Mouse (Mus musculus): ENCODE results near the gene Emp1. TPM values are rescaled to one million over a fixed set of nuclear protein-coding genes. Genes with fewer than 3 reads are reported as not detected.

Gene Emp1
- polyA plus RNA-seq, 1 experiment from 2014 or later: 37.4 TPM

DNA sequence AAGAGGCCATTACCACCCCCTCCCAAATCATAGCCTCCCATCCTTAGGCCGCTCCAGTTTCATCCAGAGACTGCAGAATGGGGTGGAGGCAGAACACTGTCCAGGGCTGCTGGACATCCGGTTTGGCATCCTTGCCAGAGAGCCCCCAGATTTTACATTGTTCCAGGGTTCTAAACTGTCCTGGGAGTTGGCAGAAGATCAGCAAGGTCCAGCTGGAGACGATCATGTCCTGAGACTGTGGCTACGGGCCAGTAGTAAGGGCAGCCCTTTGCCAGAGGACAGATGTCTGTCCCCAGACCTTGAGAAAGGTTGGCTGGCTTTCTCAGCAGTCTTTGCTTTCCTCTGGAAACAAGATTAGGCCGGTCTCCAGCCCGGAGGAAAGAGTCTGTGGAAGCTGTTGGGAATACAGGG is 2.6 kb downstream of the Emp1 start:
- Histone ChIP-seq H3K36me3 (0 out of 2 replicates have a peak, but pooled peaks cover 6% of the 10 kb centered on the region), H3K9me3 (no peaks in the 10 kb centered on the region), H3K4me3 (peak overlapping the region; percentile 58), H3K27me3 (replicated peaks) (no peaks in the 10 kb centered on the region), H3K27ac (replicated peaks) (peak overlapping the region; percentile 92), H3K4me2 (peak overlapping the region; percentile 63), H3K9ac (peak overlapping the region; percentile 82), H3K4me1 (peaks cover 50% of the 10 kb centered on the region)
- 54% methylated on average over 6 of the region's 6 CpGs for WGBS
- peak; percentile 43; the same call in 1 of the 2 replicates for ATAC-seq (ENCODE audit: extremely low read depth, insufficient number of reproducible peaks, low FRiP score, low TSS enrichment)

GRCm38 (mm10) chr6:135365614-135366013 is 3.3 kb downstream of the Emp1 start:
- H3K4me3 ChIP-seq: peak overlapping the region; percentile 58; the same call in 1 of the 2 replicates
- WGBS: 52% methylated on average over 4 of the region's 4 CpGs

DNA sequence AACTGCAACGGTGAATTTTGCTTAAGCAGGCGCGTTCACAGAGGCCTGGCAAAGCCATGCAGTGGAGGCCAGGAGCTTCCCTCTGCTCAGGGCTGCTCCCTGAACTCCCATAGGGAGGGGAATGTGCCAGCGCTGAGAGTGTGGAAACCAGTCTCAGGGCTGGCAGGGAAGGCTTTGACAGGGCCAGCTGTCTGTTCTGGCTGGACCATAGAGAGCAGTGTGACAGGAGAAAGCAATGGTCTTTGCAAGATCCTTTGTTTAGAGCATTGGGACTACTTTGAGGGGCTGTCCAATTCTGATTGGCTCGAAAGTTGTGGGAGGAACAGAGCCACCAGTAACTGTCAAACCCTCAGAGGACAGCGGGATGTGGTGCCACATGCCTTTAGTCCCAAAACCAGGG is 5.9 kb downstream of the Emp1 start:
- Histone ChIP-seq H3K4me3 (no peak overlapping the region), H3K4me1 (peaks cover 41% of the 10 kb centered on the region), H3K9me3 (no peaks in the 10 kb centered on the region), H3K4me2 (no peak overlapping the region), H3K9ac (0 out of 2 replicates have a peak overlapping the region, but pooled peaks have one; percentile 2), H3K27me3 (replicated peaks) (no peaks in the 10 kb centered on the region), H3K27ac (replicated peaks) (peak overlapping the region; percentile 60), H3K36me3 (0 out of 2 replicates have a peak, but pooled peaks cover 6% of the 10 kb centered on the region)
- no peak for ATAC-seq (ENCODE audit: extremely low read depth, insufficient number of reproducible peaks, low FRiP score, low TSS enrichment)
- 49% methylated on average over 6 of the region's 6 CpGs for WGBS

More at GRCm38 (mm10) chr6:135365614-135366013, 3.3 kb downstream of the Emp1 start:
- Histone ChIP-seq H3K27me3 (replicated peaks) (no peaks in the 10 kb centered on the region), H3K27ac (replicated peaks) (peak overlapping the region; percentile 92), H3K4me1 (peaks cover 53% of the 10 kb centered on the region), H3K9me3 (no peaks in the 10 kb centered on the region), H3K9ac (peak overlapping the region; percentile 82), H3K4me2 (peak overlapping the region; percentile 63), H3K36me3 (0 out of 2 replicates have a peak, but pooled peaks cover 6% of the 10 kb centered on the region)
- no peak for ATAC-seq (ENCODE audit: extremely low read depth, insufficient number of reproducible peaks, low FRiP score, low TSS enrichment)

DNA sequence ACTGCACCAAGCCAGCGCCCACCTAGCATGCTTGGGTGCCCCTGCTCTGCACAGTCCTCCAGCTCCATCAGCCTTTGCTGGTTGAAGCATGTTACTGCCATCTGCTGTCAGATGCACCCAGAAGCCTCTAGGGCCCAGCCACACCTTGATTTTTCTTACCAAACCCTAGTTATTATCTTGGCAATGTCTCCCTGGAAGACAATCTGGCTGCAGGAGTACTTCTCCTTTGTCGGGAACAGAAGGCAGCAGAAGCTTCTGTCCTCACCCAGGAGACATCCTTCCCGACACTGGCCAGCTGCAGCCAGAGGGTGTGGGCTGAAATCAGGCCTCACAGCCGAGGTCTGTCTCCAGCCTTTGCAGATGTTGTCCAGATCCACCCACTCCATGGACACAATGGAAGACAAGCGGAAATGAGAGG is 7.2 kb downstream of the Emp1 start:
- Histone ChIP-seq H3K36me3 (0 out of 2 replicates have a peak, but pooled peaks cover 6% of the 10 kb centered on the region), H3K9me3 (no peaks in the 10 kb centered on the region), H3K27ac (replicated peaks) (peak overlapping the region; percentile 67), H3K4me1 (peaks cover 41% of the 10 kb centered on the region), H3K4me2 (no peak overlapping the region), H3K4me3 (no peak overlapping the region), H3K27me3 (replicated peaks) (no peaks in the 10 kb centered on the region), H3K9ac (no peak overlapping the region)
- WGBS: 29% methylated on average over 5 of the region's 5 CpGs
- ATAC-seq (ENCODE audit: extremely low read depth, insufficient number of reproducible peaks, low FRiP score, low TSS enrichment): no peak

- no peaks in the 10 kb centered on the region for H3K9me3 ChIP-seq
- peak overlapping the region; percentile 67 for H3K27ac ChIP-seq (replicated peaks)
- no peak overlapping the region for H3K4me3 ChIP-seq
- no peaks in the 10 kb centered on the region for H3K27me3 ChIP-seq (replicated peaks)
- no peak overlapping the region for H3K4me2 ChIP-seq
- no peak for ATAC-seq (ENCODE audit: extremely low read depth, insufficient number of reproducible peaks, low FRiP score, low TSS enrichment)
- H3K36me3 ChIP-seq: 0 out of 2 replicates have a peak, but pooled peaks cover 6% of the 10 kb centered on the region
- 63% methylated on average over 6 of the region's 6 CpGs for WGBS
- H3K9ac ChIP-seq: no peak overlapping the region
- peaks cover 35% of the 10 kb centered on the region for H3K4me1 ChIP-seq
Measured at GRCm38 (mm10) chr6:135370954-135371353, 8.6 kb downstream of the Emp1 start.

DNA sequence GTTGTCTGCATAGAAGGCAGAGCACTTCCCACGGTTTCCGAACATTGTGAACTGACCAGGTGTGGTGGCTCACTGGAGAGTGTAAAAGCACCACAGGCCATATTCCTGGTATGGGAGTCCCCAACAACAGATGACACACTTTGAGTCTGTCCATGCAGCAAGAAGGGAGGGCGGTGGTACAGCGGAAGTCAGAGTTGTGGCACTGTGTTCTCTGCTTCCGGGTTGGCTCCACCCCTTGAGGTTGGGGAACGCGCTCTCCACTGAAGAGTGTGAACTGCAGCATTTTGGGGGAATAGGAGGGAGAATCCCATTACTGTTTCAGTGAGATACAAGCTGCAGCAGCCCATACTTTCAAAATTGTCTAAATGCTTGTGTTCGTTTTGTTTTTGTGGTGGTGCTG is 11.0 kb downstream of the Emp1 start:
- Histone ChIP-seq H3K4me3 (no peak overlapping the region), H3K36me3 (peaks cover 5% of the 10 kb centered on the region), H3K4me1 (peaks cover 27% of the 10 kb centered on the region), H3K9me3 (no peaks in the 10 kb centered on the region), H3K27me3 (replicated peaks) (0 out of 2 replicates have a peak, but pooled peaks cover 3% of the 10 kb centered on the region), H3K4me2 (no peak overlapping the region), H3K27ac (replicated peaks) (no peak overlapping the region), H3K9ac (no peak overlapping the region)
- no peak for ATAC-seq (ENCODE audit: extremely low read depth, insufficient number of reproducible peaks, low FRiP score, low TSS enrichment)
- 76% methylated on average over 8 of the region's 8 CpGs for WGBS

- Histone ChIP-seq H3K36me3 (peaks cover 29% of the 10 kb centered on the region), H3K9ac (no peak overlapping the region), H3K4me2 (no peak overlapping the region), H3K4me1 (peaks cover 10% of the 10 kb centered on the region; the same call in 1 of the 2 replicates), H3K4me3 (no peak overlapping the region), H3K9me3 (no peaks in the 10 kb centered on the region), H3K27me3 (replicated peaks) (0 out of 2 replicates have a peak, but pooled peaks cover 3% of the 10 kb centered on the region), H3K27ac (replicated peaks) (no peak overlapping the region)
- whole genome bisulfite sequencing: 49% methylated on average over 5 of the region's 5 CpGs
- no peak for ATAC-seq (ENCODE audit: extremely low read depth, insufficient number of reproducible peaks, low FRiP score, low TSS enrichment)
Measured at GRCm38 (mm10) chr6:135375818-135376217, 13.5 kb downstream of the Emp1 start.

DNA sequence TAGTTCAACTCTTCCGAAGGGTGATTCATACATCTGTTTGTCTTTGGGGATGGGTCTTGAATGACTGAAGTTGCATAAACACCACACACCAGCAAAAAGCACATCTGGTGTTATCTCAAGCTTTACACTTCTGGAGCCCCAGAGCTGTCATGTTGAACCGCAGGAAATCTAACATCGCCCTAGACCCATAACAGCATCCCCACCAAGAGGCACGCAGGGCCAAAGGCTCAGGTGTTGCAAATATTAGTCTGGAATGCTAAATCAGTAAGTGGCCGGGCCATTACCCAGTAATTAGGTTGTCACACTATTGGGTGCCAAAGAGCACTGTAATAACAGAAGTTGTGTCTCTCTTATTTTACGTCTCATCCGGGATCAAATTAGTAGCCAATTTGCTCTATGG is 13.9 kb downstream of the Emp1 start:
- Histone ChIP-seq H3K27ac (replicated peaks) (no peak overlapping the region), H3K9ac (no peak overlapping the region), H3K4me1 (peaks cover 9% of the 10 kb centered on the region; the same call in 1 of the 2 replicates), H3K9me3 (no peaks in the 10 kb centered on the region), H3K4me2 (no peak overlapping the region), H3K4me3 (no peak overlapping the region), H3K36me3 (peaks cover 33% of the 10 kb centered on the region), H3K27me3 (replicated peaks) (0 out of 2 replicates have a peak, but pooled peaks cover 3% of the 10 kb centered on the region)
- ATAC-seq (ENCODE audit: extremely low read depth, insufficient number of reproducible peaks, low FRiP score, low TSS enrichment): no peak
- WGBS: 66% methylated on average over 7 of the region's 7 CpGs

GRCm38 (mm10) chr6:135377583-135378319 is 15.4 kb downstream of the Emp1 start:
- ATAC-seq (ENCODE audit: extremely low read depth, insufficient number of reproducible peaks, low FRiP score, low TSS enrichment): no peak
- WGBS: 21% methylated on average over 16 of the region's 16 CpGs
- H3K36me3 ChIP-seq: peaks cover 48% of the 10 kb centered on the region
- peak overlapping the region; percentile 37 for H3K4me3 ChIP-seq
- no peaks in the 10 kb centered on the region for H3K9me3 ChIP-seq
- 0 out of 2 replicates have a peak, but pooled peaks cover 3% of the 10 kb centered on the region for H3K27me3 ChIP-seq (replicated peaks)
- H3K4me2 ChIP-seq: peak overlapping the region; percentile 68
- H3K4me1 ChIP-seq: peaks cover 7% of the 10 kb centered on the region; the same call in 1 of the 2 replicates
- no peak overlapping the region for H3K9ac ChIP-seq
- H3K27ac ChIP-seq (replicated peaks): no peak overlapping the region

DNA sequence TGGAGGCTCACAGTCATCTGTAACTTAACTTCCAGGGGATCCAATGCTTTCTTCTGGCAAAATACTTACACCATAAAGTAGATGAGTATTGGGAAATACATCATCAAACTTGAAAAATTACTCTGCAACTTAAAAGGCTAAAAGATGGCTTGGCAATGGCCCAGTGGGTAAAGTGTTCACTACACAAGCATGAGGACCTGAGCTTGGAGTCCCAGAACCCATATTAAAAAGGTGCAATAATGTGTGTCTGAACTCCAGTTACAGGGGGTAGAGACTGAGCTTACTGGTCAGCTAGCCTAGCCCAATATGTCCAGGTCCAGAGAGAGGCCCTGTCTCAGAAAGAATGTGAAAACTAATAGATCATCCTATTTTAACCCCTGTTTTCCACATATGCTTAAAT is 21.6 kb downstream of the Emp1 start:
- H3K4me3 ChIP-seq: no peak overlapping the region
- no peaks in the 10 kb centered on the region for H3K9me3 ChIP-seq
- no peaks in the 10 kb centered on the region for H3K27me3 ChIP-seq (replicated peaks)
- H3K4me1 ChIP-seq: no peaks in the 10 kb centered on the region
- no peak overlapping the region for H3K9ac ChIP-seq
- H3K36me3 ChIP-seq: peaks cover 46% of the 10 kb centered on the region
- H3K4me2 ChIP-seq: no peak overlapping the region
- no peak overlapping the region for H3K27ac ChIP-seq (replicated peaks)
- ATAC-seq (ENCODE audit: extremely low read depth, insufficient number of reproducible peaks, low FRiP score, low TSS enrichment): no peak

DNA sequence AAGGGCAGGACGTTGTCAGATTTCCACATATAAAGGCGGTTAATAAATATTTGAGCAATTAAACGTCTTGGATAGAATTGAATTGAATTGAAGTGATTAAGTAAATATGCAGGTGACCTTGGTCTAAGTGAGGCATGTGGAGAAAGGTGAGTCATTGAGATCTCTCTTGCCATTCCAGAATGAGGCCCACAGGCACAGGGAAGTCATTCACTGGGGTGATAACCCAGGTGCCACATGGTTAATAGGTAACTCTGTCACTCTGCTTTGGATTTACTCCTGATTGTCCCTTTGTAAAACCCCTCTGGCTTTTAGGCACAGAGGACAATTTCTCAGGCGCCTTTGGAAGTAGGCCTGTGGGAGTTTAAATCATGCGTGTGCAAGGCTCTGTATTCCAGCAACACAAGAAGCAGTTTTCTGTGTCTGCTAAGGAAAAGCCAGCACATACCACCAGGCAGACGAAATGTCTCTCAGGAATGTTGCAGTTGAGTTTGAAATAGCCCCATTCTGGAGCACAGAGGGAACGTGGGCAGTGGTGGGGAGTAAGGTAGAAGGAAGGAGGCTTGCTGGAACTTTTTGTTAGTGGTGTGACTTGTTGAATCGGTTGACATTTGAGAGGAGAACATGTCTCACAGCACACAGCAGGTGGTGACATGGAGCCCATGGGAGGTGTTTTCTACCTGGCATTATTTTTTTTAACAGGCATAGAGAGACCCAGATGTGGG is 23.6 kb downstream of the Emp1 start:
- ATAC-seq (ENCODE audit: extremely low read depth, insufficient number of reproducible peaks, low FRiP score, low TSS enrichment): no peak
- Histone ChIP-seq H3K9ac (no peak overlapping the region), H3K4me3 (no peak overlapping the region), H3K9me3 (no peaks in the 10 kb centered on the region), H3K4me1 (no peaks in the 10 kb centered on the region), H3K4me2 (no peak overlapping the region), H3K27ac (replicated peaks) (no peak overlapping the region), H3K36me3 (peaks cover 26% of the 10 kb centered on the region), H3K27me3 (replicated peaks) (no peaks in the 10 kb centered on the region)
- 63% methylated on average over 8 of the region's 8 CpGs for WGBS

Measured in heart, embryonic 13.5 days (tissue).